Mouse (Mus musculus) testis, postnatal 10 days (tissue): ENCODE results near the gene Dcst1.

ENCODE experiments used
- DNase-seq: peaks from one replicate; pipeline ENCODE4 v3.0.0; 2021; ENCODE audit warnings: low spot score

Gene Dcst1

DNA sequence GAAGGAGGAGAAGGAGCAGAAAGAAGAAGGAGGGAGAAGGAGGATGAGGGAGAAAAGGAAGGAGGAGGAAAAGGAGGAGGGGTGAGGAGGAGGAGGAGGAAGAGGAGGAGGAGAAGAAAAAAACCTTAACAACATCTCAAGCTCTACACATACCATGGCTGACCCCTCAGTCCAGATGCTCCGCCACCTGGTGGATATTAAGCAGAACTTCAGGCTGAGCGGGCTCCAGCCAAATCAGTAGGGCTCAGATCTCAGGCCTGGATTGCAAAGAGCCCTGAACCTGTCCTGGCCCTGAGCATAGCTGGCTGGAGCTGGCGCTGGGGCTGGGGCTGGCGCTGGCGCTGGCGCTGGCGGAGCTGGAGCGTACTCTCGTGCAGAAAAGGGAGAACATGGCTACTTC lies 57.0 kb downstream of the Dcst1 start:
- peak; percentile 72 for DNase-seq

DNA sequence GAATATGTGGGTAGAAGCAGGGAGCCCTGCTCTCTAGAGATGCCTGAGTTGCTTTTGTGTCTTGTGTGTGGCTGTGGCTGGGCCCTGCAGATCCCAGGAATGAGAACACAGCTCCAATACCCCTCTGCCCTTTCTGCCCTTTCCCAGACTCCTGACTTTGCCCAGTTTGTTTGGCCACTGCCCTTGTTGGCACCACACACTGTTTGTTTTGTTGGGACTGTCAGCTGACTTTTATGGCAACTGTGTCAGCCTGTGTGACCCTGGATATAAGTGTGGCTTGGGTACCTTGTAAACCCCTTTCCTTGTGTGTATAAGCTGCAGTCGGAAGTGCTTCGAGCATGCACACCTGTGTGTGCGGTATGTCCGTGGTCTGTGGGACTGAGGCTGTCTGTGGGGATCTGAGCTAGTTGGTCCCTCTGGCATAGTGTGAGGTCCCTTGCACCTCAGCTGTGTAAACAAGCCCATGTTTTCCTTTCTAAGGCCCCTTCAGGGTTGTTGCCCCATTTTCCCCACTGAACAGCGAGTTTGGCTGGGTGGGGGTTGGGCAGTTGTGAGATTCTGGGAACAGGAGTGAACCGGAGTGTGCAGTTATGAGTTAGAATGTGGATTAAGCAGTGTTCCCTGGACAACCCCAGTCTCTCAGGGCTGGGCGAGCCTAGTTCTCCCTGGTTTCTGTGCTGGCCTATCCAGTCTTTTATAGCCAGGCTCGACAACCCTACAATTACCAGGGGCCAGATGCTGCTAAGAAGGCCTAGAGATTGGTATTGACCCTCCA lies 59.3 kb downstream of the Dcst1 start:
- no peak for DNase-seq

DNA sequence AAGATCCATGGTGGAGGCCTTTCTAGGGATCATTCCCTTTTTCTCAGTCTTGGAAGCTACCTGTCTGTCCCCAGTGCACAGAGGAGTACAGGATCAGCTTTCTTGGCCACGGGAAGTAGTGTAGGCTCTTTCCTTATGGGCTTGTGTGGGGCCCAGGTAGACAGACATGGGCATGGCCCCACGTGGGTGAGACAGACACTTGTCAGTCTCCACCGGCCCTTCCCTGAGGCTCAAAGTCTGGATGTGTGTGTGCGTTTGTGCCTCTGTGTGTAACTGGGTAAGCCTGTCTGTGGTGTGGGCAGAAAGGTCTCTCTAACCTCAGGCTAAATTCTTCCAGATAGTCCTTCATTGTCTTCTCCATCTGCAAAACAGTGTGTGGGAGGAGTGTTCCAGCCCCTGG lies 59.9 kb downstream of the Dcst1 start:
- no peak for DNase-seq

DNA sequence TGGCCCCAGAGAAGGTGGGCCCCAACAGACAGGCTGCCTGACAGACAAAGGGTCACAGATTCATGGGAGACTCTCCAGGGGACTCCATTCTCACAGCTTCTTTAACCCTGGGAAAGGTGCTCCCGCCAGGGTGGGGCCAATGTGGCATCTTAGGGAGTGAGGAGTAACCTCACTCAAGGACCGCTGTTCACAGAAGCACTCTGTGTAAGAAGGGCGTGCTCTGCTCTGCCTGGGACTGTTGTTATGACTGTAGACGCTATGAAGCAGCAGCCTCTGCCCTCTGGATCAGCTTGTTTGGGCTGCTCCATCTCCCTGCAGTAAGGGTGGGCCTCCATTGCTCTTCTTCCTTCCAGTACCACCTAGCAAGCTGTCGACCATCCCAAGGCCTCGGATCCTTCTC lies 60.6 kb downstream of the Dcst1 start:
- no peak for DNase-seq

DNA sequence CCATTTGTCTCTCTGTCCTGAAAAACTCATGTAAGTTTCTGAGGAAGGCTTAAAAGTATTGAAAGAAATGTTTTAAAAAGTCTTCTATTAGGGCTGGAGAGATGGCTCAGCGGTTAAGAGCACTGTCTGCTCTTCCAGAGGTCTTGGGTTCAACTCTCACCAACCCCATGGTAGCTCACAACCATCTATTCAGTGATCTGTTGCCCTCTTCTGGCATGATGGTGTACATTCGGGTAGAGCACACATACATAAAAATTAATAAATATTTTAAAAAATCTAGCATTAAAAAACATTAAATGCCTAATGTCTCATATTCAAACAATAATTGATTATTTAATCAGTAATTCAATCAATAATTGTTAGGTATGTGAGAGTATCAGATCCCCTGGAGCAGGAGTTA lies 64.5 kb downstream of the Dcst1 start:
- no peak for DNase-seq
